Mouse (Mus musculus): ENCODE data around the gene Fxyd3.

Gene Fxyd3

GRCm38 (mm10) chr7:31076492-31076891 lies at the start of gene Fxyd3:
TSS of gene Fxyd3 (minus strand) at chr7:31076704.
- no peak for DNase-seq (ENCODE audit: low spot score)

GRCm38 (mm10) chr7:31125116-31125515 lies 48.6 kb upstream of the Fxyd3 start:
- no peak for DNase-seq (ENCODE audit: low spot score)

DNA sequence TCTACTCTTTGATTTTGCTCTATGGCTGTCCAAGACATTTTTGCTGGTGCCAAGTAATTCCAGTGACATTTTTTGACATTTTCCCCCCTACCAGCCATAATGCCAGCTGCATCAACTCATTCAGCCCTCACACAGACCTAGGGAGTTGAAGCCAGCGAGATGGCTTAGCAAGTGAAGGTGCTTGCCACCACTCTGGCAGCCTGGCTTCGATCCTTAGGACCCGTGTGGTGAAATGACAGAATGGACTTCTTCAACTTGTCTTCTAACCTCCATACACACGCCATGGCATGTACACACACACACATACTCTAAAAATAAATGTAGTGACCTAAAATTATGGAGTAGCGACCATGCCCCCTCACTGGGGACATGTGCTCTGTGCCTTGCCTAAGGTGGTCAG lies 47.9 kb upstream of the Fxyd3 start:
- DNase-seq (ENCODE audit: low spot score): no peak

GRCm38 (mm10) chr7:31123697-31124096 lies 47.2 kb upstream of the Fxyd3 start:
- DNase-seq (ENCODE audit: low spot score): no peak

GRCm38 (mm10) chr7:31122641-31123631 lies 46.4 kb upstream of the Fxyd3 start:
- no peak for DNase-seq (ENCODE audit: low spot score)

DNA sequence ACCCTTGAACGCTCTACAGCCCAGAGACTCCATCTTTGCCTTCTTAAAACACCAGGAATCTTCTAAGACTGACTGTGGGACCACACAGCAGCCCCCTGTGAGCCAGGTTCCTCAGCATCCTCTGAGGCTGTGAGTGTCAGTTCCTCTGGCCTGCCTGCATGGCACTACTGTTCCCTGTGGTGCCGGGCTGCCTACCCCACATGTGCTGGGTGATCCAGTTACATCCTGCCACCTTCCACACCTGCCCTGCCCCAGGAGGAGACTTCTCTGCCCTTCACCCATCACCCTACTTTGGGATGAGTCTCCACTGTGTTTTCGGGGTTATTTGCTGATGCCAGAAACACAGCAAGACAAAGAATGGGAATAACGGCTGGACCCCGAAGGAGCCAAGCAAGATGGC lies 43.1 kb upstream of the Fxyd3 start:
- DNase-seq (ENCODE audit: low spot score): no peak

- no peak for DNase-seq (ENCODE audit: low spot score)
Observed at GRCm38 (mm10) chr7:31118486-31118885, 42.0 kb upstream of the Fxyd3 start.

- peak; percentile 67 for DNase-seq (ENCODE audit: low spot score)
Observed at GRCm38 (mm10) chr7:31117465-31117864, 41.0 kb upstream of the Fxyd3 start.

DNA sequence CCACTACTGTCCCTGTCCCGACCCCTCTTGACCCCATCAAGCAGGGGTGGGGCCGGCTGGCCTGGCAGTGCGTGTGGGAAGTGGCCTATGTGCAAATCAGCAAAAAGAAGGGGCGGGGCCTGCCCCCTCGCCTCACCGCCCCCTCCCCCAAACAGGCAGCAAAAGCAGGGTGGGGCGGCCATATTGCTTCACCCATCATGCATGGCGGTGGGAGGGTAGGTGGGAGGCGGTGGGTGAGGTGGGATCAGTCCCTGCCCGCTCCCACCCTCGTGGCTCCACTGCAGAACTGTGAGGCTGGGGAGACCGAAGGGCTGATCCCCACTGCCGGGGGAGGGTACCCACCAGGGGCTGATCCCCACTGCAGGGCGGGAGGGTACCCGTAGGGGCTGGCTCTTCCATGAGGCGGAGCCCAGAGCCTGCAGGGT lies 40.2 kb upstream of the Fxyd3 start:
- no peak for DNase-seq (ENCODE audit: low spot score)

GRCm38 (mm10) chr7:31115587-31116043 lies 39.1 kb upstream of the Fxyd3 start:
- no peak for DNase-seq (ENCODE audit: low spot score)

DNA sequence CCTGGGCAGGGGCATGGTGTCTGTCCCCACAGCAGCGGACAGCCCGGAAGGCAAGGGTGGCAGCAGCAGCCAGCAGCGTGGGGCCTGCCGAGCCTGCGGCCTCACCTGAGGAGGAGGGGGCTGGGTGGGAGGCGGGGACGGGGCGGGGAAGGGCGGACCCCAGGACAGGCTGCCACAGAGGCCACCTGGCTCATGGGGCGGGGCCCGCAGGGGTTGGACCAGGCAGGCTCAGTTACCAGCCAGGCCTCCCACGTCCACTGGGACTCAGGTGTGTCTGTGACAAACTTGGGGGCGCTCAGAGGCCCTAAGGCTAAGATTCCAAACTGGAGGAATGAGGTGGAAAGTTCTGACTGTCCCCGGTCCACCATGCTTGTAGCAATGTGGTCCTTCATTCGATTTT lies 38.7 kb upstream of the Fxyd3 start, which contains the start of gene Hpn:
Gene Hpn (minus strand): TSS at position 109 of the 400 bp plus-strand sequence.
- no peak for DNase-seq (ENCODE audit: low spot score)

DNA sequence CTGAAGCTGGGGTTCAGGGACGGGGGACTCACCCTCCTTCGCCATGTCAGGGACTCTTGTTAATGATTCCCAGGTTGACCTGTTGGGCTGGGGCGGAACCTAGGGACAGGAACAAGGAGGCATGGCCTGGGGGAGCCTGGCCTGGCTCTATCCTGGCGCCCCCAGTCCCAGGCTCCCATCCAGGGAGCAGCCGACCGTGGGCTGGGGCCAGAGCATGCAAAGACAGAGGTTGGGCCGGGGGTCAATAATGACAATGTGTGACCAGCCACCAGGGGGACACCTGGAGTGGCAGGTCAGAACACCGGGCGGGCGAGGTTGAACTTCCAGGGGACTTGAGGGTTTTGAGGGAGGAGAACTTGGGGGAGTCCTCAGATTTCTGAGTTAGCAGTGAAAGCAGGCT lies 38.1 kb upstream of the Fxyd3 start:
- DNase-seq (ENCODE audit: low spot score): no peak

- DNase-seq (ENCODE audit: low spot score): no peak
Observed at GRCm38 (mm10) chr7:31113800-31114199, 37.3 kb upstream of the Fxyd3 start.

DNA sequence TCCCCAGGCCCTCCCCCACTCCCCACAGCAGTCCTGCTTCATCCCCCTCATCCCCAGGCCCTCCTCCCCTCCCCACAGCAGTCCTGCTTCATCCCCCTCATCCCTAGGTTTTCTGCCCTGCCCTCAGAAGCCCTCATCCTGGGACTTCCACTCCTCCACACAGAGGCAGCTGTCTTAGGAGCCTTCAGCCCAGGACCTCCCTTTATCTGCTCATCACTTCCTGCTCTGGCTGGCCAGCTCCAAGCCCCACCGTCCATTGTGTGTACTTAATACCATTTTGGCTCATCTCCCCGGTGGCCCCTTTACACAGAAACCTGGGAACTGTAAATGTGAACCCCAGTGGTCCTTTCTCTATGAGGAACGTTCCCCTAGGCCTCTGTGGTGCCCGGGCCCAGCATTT lies 35.5 kb upstream of the Fxyd3 start:
- no peak for DNase-seq (ENCODE audit: low spot score)

GRCm38 (mm10) chr7:31110861-31111385 lies 34.4 kb upstream of the Fxyd3 start:
- DNase-seq (ENCODE audit: low spot score): no peak

- no peak for DNase-seq (ENCODE audit: low spot score)
Observed at GRCm38 (mm10) chr7:31109796-31110195, 33.3 kb upstream of the Fxyd3 start.

DNA sequence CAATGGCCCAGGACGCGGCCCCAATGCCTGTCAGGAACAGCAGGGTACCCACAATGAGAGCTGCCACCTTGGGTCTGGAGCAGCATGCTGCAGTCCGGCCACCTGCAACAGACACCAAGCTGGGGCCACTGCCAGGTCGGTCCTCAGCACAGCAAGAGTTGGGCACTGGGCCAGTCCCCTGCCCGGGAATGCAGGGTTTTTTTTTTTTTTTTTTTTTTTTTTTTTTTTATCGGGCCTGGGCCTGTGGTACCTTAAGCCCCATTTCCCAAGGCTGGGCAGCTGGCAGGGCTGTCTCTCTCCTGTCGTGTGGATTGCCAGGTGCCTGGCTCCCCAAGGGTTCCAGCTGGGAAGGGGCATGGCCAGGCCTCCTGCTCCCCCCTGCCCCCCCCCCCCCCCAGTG lies 32.6 kb upstream of the Fxyd3 start:
- DNase-seq (ENCODE audit: low spot score): no peak

- DNase-seq (ENCODE audit: low spot score): no peak
Observed at GRCm38 (mm10) chr7:31107781-31108180, 31.3 kb upstream of the Fxyd3 start.

DNA sequence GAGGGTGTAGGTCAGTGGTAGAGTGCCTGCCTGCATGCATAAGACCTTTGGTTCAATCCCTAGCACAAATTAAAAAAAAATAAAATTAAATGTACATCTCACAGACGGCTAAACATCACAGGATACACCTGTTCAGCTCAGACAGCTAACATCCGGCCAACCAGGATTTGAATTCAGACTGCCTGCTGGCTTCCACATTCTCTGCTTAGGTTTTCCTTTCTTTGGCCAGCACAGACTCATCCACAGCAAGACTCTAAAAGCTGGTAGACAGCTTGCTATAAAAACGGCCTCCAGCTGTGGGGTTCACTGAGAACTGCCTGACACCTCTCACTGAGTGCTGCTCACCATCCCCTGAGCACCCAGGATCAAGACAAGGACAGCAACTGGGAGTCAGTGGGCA lies 29.7 kb upstream of the Fxyd3 start:
- no peak for DNase-seq (ENCODE audit: low spot score)

DNA sequence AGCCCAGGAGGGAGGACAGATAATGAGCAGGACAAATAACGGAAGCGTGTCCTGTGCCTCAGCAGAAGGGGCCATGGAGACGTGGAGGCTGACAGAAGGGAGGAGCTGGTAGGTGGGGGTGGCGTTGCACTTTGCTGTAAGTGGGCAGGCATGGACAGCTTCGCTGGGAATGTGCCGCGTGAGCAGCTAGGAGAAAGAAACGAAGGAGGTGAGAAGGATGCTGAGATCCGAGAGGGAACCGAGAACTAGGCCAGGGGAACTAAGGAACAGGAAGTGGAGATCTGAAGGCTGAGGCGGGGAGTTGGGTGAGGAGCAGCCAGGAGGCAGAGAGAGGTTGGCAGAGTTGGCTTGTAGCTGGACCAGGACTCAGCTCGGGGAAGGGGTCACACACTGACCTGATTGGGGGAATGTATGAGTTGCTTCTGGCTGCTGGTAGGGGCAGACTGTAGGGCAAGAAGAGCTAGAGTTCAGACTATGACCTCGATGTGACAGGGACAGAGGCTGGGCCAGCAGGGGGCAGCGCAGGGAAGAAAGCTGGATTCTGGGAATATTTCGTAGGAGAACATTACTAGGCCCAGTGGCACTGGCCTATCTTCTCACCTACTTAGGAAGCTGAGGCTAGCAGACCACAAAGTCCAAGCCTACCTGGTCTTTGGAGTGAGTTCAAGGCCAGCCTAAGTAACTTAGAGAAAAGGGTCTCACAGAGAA lies 28.7 kb upstream of the Fxyd3 start:
- peak; percentile 62 for DNase-seq (ENCODE audit: low spot score)

DNA sequence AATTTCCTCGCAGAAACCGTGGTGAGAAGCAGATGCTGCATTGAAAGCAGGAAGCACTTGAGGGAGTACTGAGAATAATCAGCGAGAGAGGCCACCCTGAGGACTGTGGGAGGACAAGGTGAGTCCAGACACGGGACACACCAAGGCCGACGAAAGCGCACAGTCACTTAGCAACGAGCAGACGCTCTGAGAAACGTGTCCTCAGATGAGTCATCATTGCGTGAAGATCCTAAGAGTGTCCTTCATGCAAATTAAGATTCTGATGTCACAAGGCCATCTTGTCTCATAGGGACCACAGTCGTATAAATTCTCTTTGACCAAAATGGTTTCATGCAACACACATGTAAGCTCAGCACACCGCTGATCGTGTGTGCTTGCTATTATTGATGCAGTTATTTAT lies 24.3 kb upstream of the Fxyd3 start:
- no peak for DNase-seq (ENCODE audit: low spot score)

GRCm38 (mm10) chr7:31099612-31099982 lies 23.1 kb upstream of the Fxyd3 start:
- DNase-seq (ENCODE audit: low spot score): no peak
